Mouse (Mus musculus): Measurements from ENCODE around the gene Igfbp2. TPM values are rescaled to one million over a fixed set of nuclear protein-coding genes. Genes with fewer than 3 reads are reported as not detected.

Igfbp2 gene
- 244 and 262 TPM in 2 replicates for polyA plus RNA-seq (2015; fragmentation: Nextera tagmentation; extraction: Ambion mirVana)

- Histone ChIP-seq H3K27me3 (ENCODE audit: control insufficient read depth, insufficient read depth, low read depth, low read length) (no peaks in the 10 kb centered on the region), H3K4me3 (ENCODE audit: low read depth, low read length) (peak within 1 kb of the TSS; percentile 72), H3K36me3 (ENCODE audit: control insufficient read depth, insufficient read depth, low read length) (no peaks in the 10 kb centered on the region), H3K4me1 (ENCODE audit: control insufficient read depth, insufficient read depth, low read length) (peaks cover 24% of the 10 kb centered on the region), H3K27ac (ENCODE audit: low read length) (peak within 1 kb of the TSS; percentile 79), H3K9me3 (replicated peaks; ENCODE audit: control insufficient read depth, low read length, poor library complexity, severe bottlenecking) (no peaks in the 10 kb centered on the region), H3K9ac (ENCODE audit: low read depth, low read length) (peak within 1 kb of the TSS; percentile 85), H3K4me2 (ENCODE audit: low read length) (peak within 1 kb of the TSS; percentile 78)
- WGBS, result 2% methylated on average over 44 of the region's 58 CpGs
- peak; percentile 82 for ATAC-seq
Measured at GRCm38 (mm10) chr1:72823751-72824706, at the start of gene Igfbp2. Gene Igfbp2 (plus strand): TSS chr1:72824503.

GRCm38 (mm10) chr1:72778789-72779188 lies 45.5 kb upstream of the Igfbp2 start:
- Histone ChIP-seq H3K9me3 (replicated peaks; ENCODE audit: control insufficient read depth, low read length, poor library complexity, severe bottlenecking) (no peaks in the 10 kb centered on the region), H3K4me1 (ENCODE audit: control insufficient read depth, insufficient read depth, low read length) (peaks cover 2% of the 10 kb centered on the region; the same call in 1 of the 2 replicates), H3K27me3 (ENCODE audit: control insufficient read depth, insufficient read depth, low read depth, low read length) (no peaks in the 10 kb centered on the region), H3K4me3 (ENCODE audit: low read depth, low read length) (no peak overlapping the region), H3K9ac (ENCODE audit: low read depth, low read length) (no peak overlapping the region), H3K27ac (ENCODE audit: low read length) (no peak overlapping the region), H3K36me3 (ENCODE audit: control insufficient read depth, insufficient read depth, low read length) (no peaks in the 10 kb centered on the region), H3K4me2 (ENCODE audit: low read length) (no peak overlapping the region)
- ATAC-seq, result no peak
- 28% methylated on average over 6 of the region's 6 CpGs for WGBS

GRCm38 (mm10) chr1:72780720-72781119 lies 43.6 kb upstream of the Igfbp2 start:
- ATAC-seq, result no peak
- no peaks in the 10 kb centered on the region for H3K27me3 ChIP-seq (ENCODE audit: control insufficient read depth, insufficient read depth, low read depth, low read length)

GRCm38 (mm10) chr1:72783341-72783740 lies 41.0 kb upstream of the Igfbp2 start:
- WGBS, result 65% methylated on average over 2 of the region's 2 CpGs

More at GRCm38 (mm10) chr1:72780720-72781119, 43.6 kb upstream of the Igfbp2 start:
- WGBS, result 21% methylated on average over 7 of the region's 7 CpGs
- no peak overlapping the region for H3K4me2 ChIP-seq (ENCODE audit: low read length)
- H3K36me3 ChIP-seq (ENCODE audit: control insufficient read depth, insufficient read depth, low read length), result no peaks in the 10 kb centered on the region
- no peak overlapping the region for H3K9ac ChIP-seq (ENCODE audit: low read depth, low read length)
- no peak overlapping the region for H3K27ac ChIP-seq (ENCODE audit: low read length)
- no peak overlapping the region for H3K4me3 ChIP-seq (ENCODE audit: low read depth, low read length)
- H3K4me1 ChIP-seq (ENCODE audit: control insufficient read depth, insufficient read depth, low read length), result peaks cover 2% of the 10 kb centered on the region; the same call in 1 of the 2 replicates
- no peaks in the 10 kb centered on the region for H3K9me3 ChIP-seq (replicated peaks; ENCODE audit: control insufficient read depth, low read length, poor library complexity, severe bottlenecking)

GRCm38 (mm10) chr1:72784018-72784417 lies 40.3 kb upstream of the Igfbp2 start:
- Histone ChIP-seq H3K4me3 (ENCODE audit: low read depth, low read length) (no peak overlapping the region), H3K4me2 (ENCODE audit: low read length) (no peak overlapping the region), H3K36me3 (ENCODE audit: control insufficient read depth, insufficient read depth, low read length) (no peaks in the 10 kb centered on the region), H3K27ac (ENCODE audit: low read length) (no peak overlapping the region), H3K27me3 (ENCODE audit: control insufficient read depth, insufficient read depth, low read depth, low read length) (no peaks in the 10 kb centered on the region), H3K9ac (ENCODE audit: low read depth, low read length) (no peak overlapping the region), H3K4me1 (ENCODE audit: control insufficient read depth, insufficient read depth, low read length) (peaks cover 2% of the 10 kb centered on the region; the same call in 1 of the 2 replicates), H3K9me3 (replicated peaks; ENCODE audit: control insufficient read depth, low read length, poor library complexity, severe bottlenecking) (no peaks in the 10 kb centered on the region)
- no peak for ATAC-seq
- WGBS, result 22% methylated on average over 7 of the region's 7 CpGs

More at GRCm38 (mm10) chr1:72783341-72783740, 41.0 kb upstream of the Igfbp2 start:
- peaks cover 2% of the 10 kb centered on the region; the same call in 1 of the 2 replicates for H3K4me1 ChIP-seq (ENCODE audit: control insufficient read depth, insufficient read depth, low read length)
- H3K9me3 ChIP-seq (replicated peaks; ENCODE audit: control insufficient read depth, low read length, poor library complexity, severe bottlenecking), result no peaks in the 10 kb centered on the region
- no peak overlapping the region for H3K4me3 ChIP-seq (ENCODE audit: low read depth, low read length)
- H3K27me3 ChIP-seq (ENCODE audit: control insufficient read depth, insufficient read depth, low read depth, low read length), result no peaks in the 10 kb centered on the region
- H3K4me2 ChIP-seq (ENCODE audit: low read length), result no peak overlapping the region
- no peak overlapping the region for H3K27ac ChIP-seq (ENCODE audit: low read length)
- H3K36me3 ChIP-seq (ENCODE audit: control insufficient read depth, insufficient read depth, low read length), result no peaks in the 10 kb centered on the region
- H3K9ac ChIP-seq (ENCODE audit: low read depth, low read length), result no peak overlapping the region
- ATAC-seq, result no peak

- Histone ChIP-seq H3K9ac (ENCODE audit: low read depth, low read length) (no peak overlapping the region), H3K4me1 (ENCODE audit: control insufficient read depth, insufficient read depth, low read length) (no peaks in the 10 kb centered on the region), H3K4me2 (ENCODE audit: low read length) (no peak overlapping the region), H3K4me3 (ENCODE audit: low read depth, low read length) (no peak overlapping the region), H3K27ac (ENCODE audit: low read length) (no peak overlapping the region), H3K27me3 (ENCODE audit: control insufficient read depth, insufficient read depth, low read depth, low read length) (no peaks in the 10 kb centered on the region), H3K36me3 (ENCODE audit: control insufficient read depth, insufficient read depth, low read length) (no peaks in the 10 kb centered on the region), H3K9me3 (replicated peaks; ENCODE audit: control insufficient read depth, low read length, poor library complexity, severe bottlenecking) (no peaks in the 10 kb centered on the region)
- WGBS, result 41% methylated on average over 3 of the region's 3 CpGs
- no peak for ATAC-seq
Measured at GRCm38 (mm10) chr1:72790670-72791069, 33.6 kb upstream of the Igfbp2 start.

- ATAC-seq, result no peak
- Histone ChIP-seq H3K27me3 (ENCODE audit: control insufficient read depth, insufficient read depth, low read depth, low read length) (no peaks in the 10 kb centered on the region), H3K36me3 (ENCODE audit: control insufficient read depth, insufficient read depth, low read length) (no peaks in the 10 kb centered on the region)
Measured at GRCm38 (mm10) chr1:72791743-72792142, 32.6 kb upstream of the Igfbp2 start.

GRCm38 (mm10) chr1:72792262-72792661 lies 32.0 kb upstream of the Igfbp2 start:
- no peaks in the 10 kb centered on the region for H3K4me1 ChIP-seq (ENCODE audit: control insufficient read depth, insufficient read depth, low read length)
- 13% methylated on average over 1 of the region's 1 CpGs for WGBS

More at GRCm38 (mm10) chr1:72791743-72792142, 32.6 kb upstream of the Igfbp2 start:
- H3K9ac ChIP-seq (ENCODE audit: low read depth, low read length), result no peak overlapping the region
- H3K27ac ChIP-seq (ENCODE audit: low read length), result no peak overlapping the region
- H3K4me1 ChIP-seq (ENCODE audit: control insufficient read depth, insufficient read depth, low read length), result no peaks in the 10 kb centered on the region
- no peak overlapping the region for H3K4me3 ChIP-seq (ENCODE audit: low read depth, low read length)
- no peak overlapping the region for H3K4me2 ChIP-seq (ENCODE audit: low read length)
- H3K9me3 ChIP-seq (replicated peaks; ENCODE audit: control insufficient read depth, low read length, poor library complexity, severe bottlenecking), result no peaks in the 10 kb centered on the region

GRCm38 (mm10) chr1:72793230-72793629 lies 31.1 kb upstream of the Igfbp2 start:
- H3K27ac ChIP-seq (ENCODE audit: low read length), result no peak overlapping the region
- no peaks in the 10 kb centered on the region for H3K27me3 ChIP-seq (ENCODE audit: control insufficient read depth, insufficient read depth, low read depth, low read length)
- H3K4me1 ChIP-seq (ENCODE audit: control insufficient read depth, insufficient read depth, low read length), result no peaks in the 10 kb centered on the region
- H3K9me3 ChIP-seq (replicated peaks; ENCODE audit: control insufficient read depth, low read length, poor library complexity, severe bottlenecking), result no peaks in the 10 kb centered on the region
- H3K4me3 ChIP-seq (ENCODE audit: low read depth, low read length), result no peak overlapping the region
- H3K9ac ChIP-seq (ENCODE audit: low read depth, low read length), result no peak overlapping the region
- ATAC-seq, result no peak
- no peaks in the 10 kb centered on the region for H3K36me3 ChIP-seq (ENCODE audit: control insufficient read depth, insufficient read depth, low read length)
- H3K4me2 ChIP-seq (ENCODE audit: low read length), result no peak overlapping the region

More at GRCm38 (mm10) chr1:72792262-72792661, 32.0 kb upstream of the Igfbp2 start:
- no peak for ATAC-seq
- no peak overlapping the region for H3K4me2 ChIP-seq (ENCODE audit: low read length)
- no peaks in the 10 kb centered on the region for H3K27me3 ChIP-seq (ENCODE audit: control insufficient read depth, insufficient read depth, low read depth, low read length)
- H3K36me3 ChIP-seq (ENCODE audit: control insufficient read depth, insufficient read depth, low read length), result no peaks in the 10 kb centered on the region
- no peaks in the 10 kb centered on the region for H3K9me3 ChIP-seq (replicated peaks; ENCODE audit: control insufficient read depth, low read length, poor library complexity, severe bottlenecking)
- no peak overlapping the region for H3K27ac ChIP-seq (ENCODE audit: low read length)
- no peak overlapping the region for H3K4me3 ChIP-seq (ENCODE audit: low read depth, low read length)
- no peak overlapping the region for H3K9ac ChIP-seq (ENCODE audit: low read depth, low read length)
